ENCODE assay signal across 8 mouse cellular contexts in the genomic region with DNA sequence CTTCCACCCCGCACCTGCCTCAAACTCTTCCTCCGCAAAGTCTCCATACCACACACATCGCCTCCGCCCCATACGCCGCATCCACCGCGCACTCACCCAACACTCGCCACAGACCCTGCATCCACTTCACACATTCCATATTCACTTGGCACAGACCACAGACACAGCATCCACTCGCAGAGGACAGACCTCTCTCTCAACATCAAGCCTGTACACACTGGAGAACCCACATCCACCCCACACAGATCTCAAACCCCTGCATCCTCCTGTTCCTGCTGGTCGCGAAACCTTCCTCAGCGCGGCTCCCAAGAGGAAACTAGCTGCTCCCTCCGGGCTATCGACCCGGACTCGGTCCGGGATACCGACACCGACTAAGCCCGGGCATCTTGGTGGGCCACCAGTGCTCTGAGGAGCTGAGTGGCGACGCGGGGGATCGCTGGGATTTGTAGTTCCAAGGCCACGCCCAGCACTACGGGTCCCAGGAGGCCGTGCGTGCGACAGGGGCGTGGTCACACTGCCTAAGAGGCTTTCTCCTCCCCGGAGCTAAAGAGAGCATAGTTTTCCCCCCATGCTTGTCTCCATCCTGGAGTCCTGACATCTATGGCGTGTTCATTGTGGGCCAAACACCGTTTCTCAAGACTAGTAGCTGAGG. TPM values are rescaled to one million over a fixed set of nuclear protein-coding genes. Genes with fewer than 3 reads are reported as not detected.
DNase-seq lines count a peak whose midpoint lies in the region; ATAC-seq lines count a peak whose summit lies in the region.

No protein-coding gene starts in this region.

- H3K27ac ChIP-seq in intestine, embryonic 14.5 days (ENCODE audit: low read depth), result no peak overlapping the region

- H3K27me3 ChIP-seq in intestine, embryonic 14.5 days (replicated peaks; ENCODE audit: control insufficient read depth, insufficient read depth, low read length), result no peaks in the 10 kb centered on the region

- DNase-seq in adrenal gland, adult 2 months, result peak; percentile 94
- peak; percentile 98 for DNase-seq in embryo, embryonic 11 days
- DNase-seq in gastrocnemius, postnatal 25 days, result peak; percentile 81
- peak; percentile 90 for DNase-seq in intestine, embryonic 14.5 days (ENCODE audit: low spot score)
- DNase-seq in left cerebral cortex, postnatal 10 days (ENCODE audit: extremely low spot score in 1 of 2, low spot score in 2 of 2), result peak; percentile 90 to 95
- DNase-seq in right cerebral cortex, postnatal 14 days, result peak; percentile 92
- peak; percentile 82 for DNase-seq in urinary bladder, postnatal 25 days (ENCODE audit: low spot score)

- peak overlapping the region; percentile 62 for H3K4me3 ChIP-seq in intestine, embryonic 14.5 days (ENCODE audit: low read depth, low read length)

- H3K4me1 ChIP-seq in intestine, embryonic 14.5 days (replicated peaks; ENCODE audit: control insufficient read depth, insufficient read depth, low read length), result peaks cover 10% of the 10 kb centered on the region; the same call in 1 of the 2 replicates

- ATAC-seq in intestine, embryonic 14.5 days (replicated peaks; ENCODE audit: low FRiP score, low TSS enrichment, low read depth), result peak; percentile 92
- ATAC-seq in megakaryocyte progenitor cell, adult 5-6 weeks (replicated peaks; ENCODE audit: poor library complexity), result peak; percentile 99

- H3K4me2 ChIP-seq in intestine, embryonic 14.5 days (ENCODE audit: low read length), result peak overlapping the region; percentile 89

- under 1% methylated on average over 35 of the region's 35 CpGs for WGBS in intestine, embryonic 14.5 days

- H3K9me3 ChIP-seq in intestine, embryonic 14.5 days (ENCODE audit: control insufficient read depth, low read length), result no peaks in the 10 kb centered on the region

- no peaks in the 10 kb centered on the region for H3K36me3 ChIP-seq in intestine, embryonic 14.5 days (ENCODE audit: control insufficient read depth, insufficient read depth, low read length)

- intact Hi-C loops in left cerebral cortex, postnatal 10 days (cut with DNase I), result loop anchor here (10.0 kb wide), 1 partner anchor 702 kb away; no protein-coding TSS in a partner anchor

- peak overlapping the region; percentile 42 for H3K9ac ChIP-seq in intestine, embryonic 14.5 days (ENCODE audit: low read length)

RNA-seq across cellular contexts. Expression of gene Trp53rkb, which starts 5.9 kb away (rescaled TPM):
- 1 to 10 TPM; 3.6 to 3.9 TPM for total RNA-seq in adrenal gland, adult 2 months (2021)
- 2.7 and 4.5 TPM in 2 replicates for polyA plus RNA-seq in adrenal gland, adult 2 months (2012; rRNA removed)
- total RNA-seq in gastrocnemius, postnatal 25 days (2021), result 1 to 10 TPM; 1.2 to 3.8 TPM
- polyA plus RNA-seq in intestine, embryonic 14.5 days (2014; fragmentation: Nextera tagmentation; extraction: Ambion mirVana), result 6.5 and 8.9 TPM in 2 replicates
- total RNA-seq in left cerebral cortex, postnatal 10 days (2021), result 1 to 10 TPM; 6.5 to 8.8 TPM
- 3.2 and 5.6 TPM in 2 replicates for total RNA-seq in megakaryocyte progenitor cell, adult 5-6 weeks (2015)
- 1.1 and 2.5 TPM in 2 replicates for total RNA-seq in megakaryocyte progenitor cell, adult 5-6 weeks (2017)

RNA-seq across cellular contexts. Expression of gene Arfgef2, which starts 18.9 kb away (rescaled TPM):
- total RNA-seq in adrenal gland, adult 2 months (2021), result 10 to 100 TPM; 64.3 to 80.6 TPM
- 16.8 and 21.8 TPM in 2 replicates for polyA plus RNA-seq in adrenal gland, adult 2 months (2012; rRNA removed)
- 10 to 100 TPM; 25.7 to 27.0 TPM for total RNA-seq in gastrocnemius, postnatal 25 days (2021)
- 8.1 and 9.3 TPM in 2 replicates for polyA plus RNA-seq in intestine, embryonic 14.5 days (2014; fragmentation: Nextera tagmentation; extraction: Ambion mirVana)
- 10 to 100 TPM; 39.5 to 44.2 TPM for total RNA-seq in left cerebral cortex, postnatal 10 days (2021)
- total RNA-seq in megakaryocyte progenitor cell, adult 5-6 weeks (2015), result 14.8 and 16.3 TPM in 2 replicates
- total RNA-seq in megakaryocyte progenitor cell, adult 5-6 weeks (2017), result 15.2 and 17.3 TPM in 2 replicates
